Mouse (Mus musculus) MEL-GATA-1-ER (cell line): Measurements from ENCODE around the gene Ciapin1.

Source experiments
- DNase-seq: peaks from one replicate; pipeline ENCODE4 v3.0.0-alpha.2; 2012; ENCODE audit warnings: low read depth; ENCODE audit errors: extremely low read depth

Gene Ciapin1

GRCm38 (mm10) chr8:94780491-94781154 is 57.5 kb downstream of the Ciapin1 start:
- no peak for DNase-seq

- no peak for DNase-seq
Measured at GRCm38 (mm10) chr8:94779534-94780294, 58.4 kb downstream of the Ciapin1 start.

GRCm38 (mm10) chr8:94778895-94779533 is 59.1 kb downstream of the Ciapin1 start:
- no peak for DNase-seq

GRCm38 (mm10) chr8:94778473-94778872 is 59.7 kb downstream of the Ciapin1 start:
- DNase-seq = no peak

- no peak for DNase-seq
Measured at GRCm38 (mm10) chr8:94778036-94778435, 60.1 kb downstream of the Ciapin1 start.

- no peak for DNase-seq
Measured at GRCm38 (mm10) chr8:94776346-94776745, 61.8 kb downstream of the Ciapin1 start.

GRCm38 (mm10) chr8:94774601-94775000 is 63.6 kb downstream of the Ciapin1 start:
- DNase-seq = no peak

GRCm38 (mm10) chr8:94773700-94774171 is 64.4 kb downstream of the Ciapin1 start:
- no peak for DNase-seq

GRCm38 (mm10) chr8:94773048-94773447 is 65.1 kb downstream of the Ciapin1 start:
- DNase-seq = no peak

GRCm38 (mm10) chr8:94771941-94772670 is 66.1 kb downstream of the Ciapin1 start, which contains the start of gene Cx3cl1:
Gene Cx3cl1, plus strand, starts transcription at chr8:94772009.
- DNase-seq = no peak

- no peak for DNase-seq
Measured at GRCm38 (mm10) chr8:94770945-94771344, 67.2 kb downstream of the Ciapin1 start.
